Mouse (Mus musculus): ENCODE results near the gene Adam15. TPM values are rescaled to one million over a fixed set of nuclear protein-coding genes. Genes with fewer than 3 reads are reported as not detected.

Adam15 gene
- total RNA-seq, 2 experiments from 2014 or later: 99.8 to 102 TPM

DNA sequence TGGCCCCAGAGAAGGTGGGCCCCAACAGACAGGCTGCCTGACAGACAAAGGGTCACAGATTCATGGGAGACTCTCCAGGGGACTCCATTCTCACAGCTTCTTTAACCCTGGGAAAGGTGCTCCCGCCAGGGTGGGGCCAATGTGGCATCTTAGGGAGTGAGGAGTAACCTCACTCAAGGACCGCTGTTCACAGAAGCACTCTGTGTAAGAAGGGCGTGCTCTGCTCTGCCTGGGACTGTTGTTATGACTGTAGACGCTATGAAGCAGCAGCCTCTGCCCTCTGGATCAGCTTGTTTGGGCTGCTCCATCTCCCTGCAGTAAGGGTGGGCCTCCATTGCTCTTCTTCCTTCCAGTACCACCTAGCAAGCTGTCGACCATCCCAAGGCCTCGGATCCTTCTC lies 45.4 kb downstream of the Adam15 start:
- no peak for DNase-seq (ENCODE audit: low spot score in 2 of 2)

- no peak for DNase-seq (ENCODE audit: low spot score in 2 of 2)
Observed at GRCm38 (mm10) chr3:89300514-89300913, 49.3 kb downstream of the Adam15 start.

DNA sequence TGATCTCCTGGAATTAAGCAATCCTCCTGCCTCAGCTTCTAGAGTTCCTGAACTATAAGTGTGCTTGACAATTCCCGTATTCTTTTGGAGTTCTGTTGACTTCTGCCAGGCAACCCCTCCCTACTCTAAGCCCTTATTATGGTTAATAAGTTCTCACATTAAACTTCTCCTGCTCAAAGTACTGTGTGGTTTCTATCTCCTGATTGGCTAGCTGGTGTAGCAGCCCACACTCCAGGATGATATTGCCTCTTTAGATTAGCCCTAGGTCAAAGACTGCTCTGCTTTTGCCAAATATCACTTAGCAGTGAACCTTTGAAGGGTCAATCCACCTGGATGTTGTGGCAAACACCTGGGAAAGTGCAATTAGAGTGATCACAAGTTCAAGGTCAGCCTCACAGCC lies 49.7 kb downstream of the Adam15 start:
- DNase-seq (ENCODE audit: low spot score in 2 of 2): no peak

DNA sequence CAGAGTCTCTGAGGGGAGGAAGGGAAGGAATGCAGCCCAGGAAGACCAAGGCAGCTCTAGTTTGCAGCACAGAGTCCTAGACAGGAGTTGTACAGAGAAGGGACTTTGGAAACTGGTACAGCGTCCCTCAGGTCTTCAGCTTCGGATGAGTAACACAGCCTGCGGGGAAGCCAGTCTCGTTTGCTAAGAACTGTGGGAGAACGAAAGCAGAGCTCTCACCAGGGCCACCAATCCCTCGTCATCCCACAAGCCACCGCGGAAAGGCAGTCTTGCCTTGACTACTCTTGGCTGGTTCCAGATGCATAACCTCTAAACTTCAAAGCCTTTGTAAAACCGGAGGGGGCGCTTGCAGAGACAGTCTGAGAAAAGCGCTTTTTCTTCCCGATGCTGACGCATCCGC lies 50.3 kb downstream of the Adam15 start:
- peak in 1 of 2 experiments; percentile 43 for DNase-seq (ENCODE audit: low spot score in 2 of 2)

DNA sequence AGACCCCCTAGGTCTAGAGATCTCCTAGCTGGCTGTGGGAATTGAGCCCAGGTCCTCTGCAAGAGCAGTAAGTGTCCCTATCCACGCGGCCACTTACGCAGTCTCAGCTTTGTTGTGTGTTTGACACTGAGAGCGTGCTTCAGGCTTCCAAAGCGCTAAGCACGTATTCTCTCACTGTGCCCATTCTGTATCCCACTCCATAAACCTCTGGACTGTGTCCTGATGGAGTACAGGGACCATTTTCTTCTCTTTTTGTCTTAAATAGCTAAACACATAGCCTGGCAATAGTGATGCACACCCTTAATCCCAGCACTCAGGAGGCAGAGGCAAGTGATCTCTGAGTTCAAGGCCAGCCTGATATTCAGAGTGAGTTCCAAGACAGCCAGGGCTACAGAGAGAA lies 50.9 kb downstream of the Adam15 start:
- DNase-seq (ENCODE audit: low spot score in 2 of 2): no peak

DNA sequence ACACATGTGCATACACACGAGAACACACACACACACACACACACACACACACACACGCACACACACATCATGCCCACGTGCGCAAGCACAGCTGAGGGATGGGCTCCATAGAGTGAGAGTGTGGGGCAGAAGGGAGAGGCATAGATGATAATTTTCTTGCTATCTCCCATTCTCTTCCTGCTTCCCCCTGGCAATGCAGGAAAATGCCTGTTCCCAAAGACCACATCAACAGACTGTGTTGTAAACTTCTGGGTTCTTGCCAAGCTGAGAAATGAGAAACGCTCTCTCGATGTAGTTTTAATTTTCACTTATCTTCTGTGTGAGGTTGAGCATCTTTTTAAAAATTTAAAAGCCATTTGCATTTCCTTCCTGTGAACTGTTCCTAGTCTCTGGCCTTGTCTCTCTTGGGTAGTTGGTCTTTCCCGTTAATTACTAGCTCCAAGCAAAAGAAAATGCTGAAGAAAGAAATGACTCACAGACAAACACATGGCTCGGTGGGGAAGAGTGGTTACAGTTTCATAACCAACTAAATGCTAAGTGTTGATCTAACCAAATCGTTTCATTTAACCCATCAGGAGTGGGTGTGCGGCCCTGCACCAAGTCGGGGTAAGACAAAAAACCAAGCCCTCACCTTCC lies 52.9 kb downstream of the Adam15 start:
- no peak for DNase-seq (ENCODE audit: low spot score in 2 of 2)

DNA sequence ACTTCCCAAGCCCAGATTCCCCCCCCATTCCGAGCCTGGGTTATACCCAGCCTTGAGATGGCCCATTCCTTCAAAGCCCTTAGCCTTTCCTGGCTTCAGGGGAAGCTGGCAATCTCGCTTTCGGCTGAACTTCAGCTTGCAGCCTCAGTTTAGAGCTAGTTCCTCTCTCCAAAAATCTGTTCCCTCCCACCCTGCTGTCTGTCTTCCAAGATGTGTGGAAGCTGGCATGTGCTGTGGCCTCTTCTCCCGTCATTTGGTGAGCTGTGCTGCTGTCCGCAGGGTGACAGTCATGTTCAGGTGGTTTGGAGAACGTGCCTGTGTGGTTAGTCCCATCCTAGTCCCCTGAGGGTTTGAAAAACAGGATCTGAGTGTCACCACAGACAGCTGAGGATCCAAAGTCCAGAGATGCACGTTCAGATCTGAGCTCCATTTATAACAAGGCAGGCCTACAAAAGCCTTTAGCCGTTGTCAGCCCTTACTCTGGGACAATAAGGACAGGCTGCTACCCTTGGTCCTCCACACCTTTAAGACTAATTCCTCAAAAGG lies 54.0 kb downstream of the Adam15 start:
- no peak for DNase-seq (ENCODE audit: low spot score in 2 of 2)

DNA sequence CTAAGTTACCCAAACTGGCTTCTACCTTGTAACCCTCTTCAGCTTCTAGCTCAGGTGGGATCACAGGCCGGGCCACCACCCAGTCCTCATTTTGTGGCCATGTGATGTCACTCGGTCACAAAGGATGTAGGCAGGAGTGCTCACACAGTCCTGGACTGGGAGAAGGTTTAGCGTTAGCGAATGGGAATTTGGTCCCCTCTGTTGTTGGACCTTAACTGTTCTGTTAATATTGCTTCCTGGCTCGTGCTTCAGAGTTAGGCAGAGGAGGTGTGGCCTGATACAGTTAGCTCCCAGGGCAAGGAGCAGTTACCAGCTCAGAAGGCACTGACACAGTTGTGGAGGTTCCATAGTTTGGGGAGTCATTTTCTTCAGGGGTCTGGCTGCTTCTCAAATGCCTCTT lies 55.6 kb downstream of the Adam15 start:
- DNase-seq (ENCODE audit: low spot score in 2 of 2): no peak

- no peak for DNase-seq (ENCODE audit: low spot score in 2 of 2)
Observed at GRCm38 (mm10) chr3:89293247-89293918, 56.4 kb downstream of the Adam15 start.

GRCm38 (mm10) chr3:89292303-89292702 lies 57.5 kb downstream of the Adam15 start:
- DNase-seq (ENCODE audit: low spot score in 2 of 2): no peak

- no peak for DNase-seq (ENCODE audit: low spot score in 2 of 2)
Observed at GRCm38 (mm10) chr3:89291874-89292273, 57.9 kb downstream of the Adam15 start.

Other genes with a start within 250 kb of the Adam15 start
- not detected for gene Gm43738, start 248.9 kb downstream of the Adam15 start, total RNA-seq (2021)
- 100 to 1,000 TPM; 110 to 111 TPM for gene Fdps, start 248.0 kb downstream of the Adam15 start, total RNA-seq (2021)
- gene Pklr, start 213.9 kb downstream of the Adam15 start, total RNA-seq (2021): not detected
- gene Hcn3, start 189.8 kb downstream of the Adam15 start, total RNA-seq (2021): 10 to 100 TPM; 14.4 to 21.9 TPM
- 10 to 100 TPM; 40.9 to 45.0 TPM for gene Clk2, start 185.2 kb downstream of the Adam15 start, total RNA-seq (2021)
- 10 to 100 TPM; 63.2 to 63.7 TPM for gene Scamp3, start 172.5 kb downstream of the Adam15 start, total RNA-seq (2021)
- gene Fam189b, start 166.9 kb downstream of the Adam15 start, total RNA-seq (2021): 10 to 100 TPM; 48.1 to 58.5 TPM
- 10 to 100 TPM; 61.5 to 64.9 TPM for gene Gba, start 147.1 kb downstream of the Adam15 start, total RNA-seq (2021)
- 10 to 100 TPM; 16.0 to 19.4 TPM for gene Thbs3, start 134.8 kb downstream of the Adam15 start, total RNA-seq (2021)
- 10 to 100 TPM; 83.2 to 97.1 TPM for gene Mtx1, start 122.9 kb downstream of the Adam15 start, total RNA-seq (2021)
- under 1 TPM; 0.45 to 0.63 TPM for gene Muc1, start 120.9 kb downstream of the Adam15 start, total RNA-seq (2021)
- 10 to 100 TPM; 66.0 to 67.7 TPM for gene Krtcap2, start 104.0 kb downstream of the Adam15 start, total RNA-seq (2021)
- gene Trim46, start 103.7 kb downstream of the Adam15 start, total RNA-seq (2021): 10 to 100 TPM; 76.1 to 77.1 TPM
- gene Dpm3, start 90.6 kb downstream of the Adam15 start, total RNA-seq (2021): 10 to 100 TPM; 56.5 to 56.6 TPM
- 10 to 100 TPM; 35.2 to 35.8 TPM for gene Slc50a1, start 79.4 kb downstream of the Adam15 start, total RNA-seq (2021)
- gene Efna1, start 68.9 kb downstream of the Adam15 start, total RNA-seq (2021): 1 to 10 TPM; 5.9 to 8.3 TPM
- gene Efna3, start 27.0 kb downstream of the Adam15 start, total RNA-seq (2021): 10 to 100 TPM; 58.3 to 60.8 TPM
- under 1 TPM in 1 of 2 experiments, not detected in 1; 0.28 TPM for gene Efna4, start 12.0 kb downstream of the Adam15 start, total RNA-seq (2021)
- under 1 TPM; 0.19 to 0.42 TPM for gene Dcst2, start 12.0 kb upstream of the Adam15 start, total RNA-seq (2021)
- gene Dcst1, start 15.3 kb upstream of the Adam15 start, total RNA-seq (2021): not detected
- gene Zbtb7b, start 44.8 kb upstream of the Adam15 start, total RNA-seq (2021): 10 to 100 TPM; 13.6 to 15.5 TPM
- 1 to 10 TPM; 3.8 to 6.4 TPM for gene Lenep, start 52.8 kb upstream of the Adam15 start, total RNA-seq (2021)
- gene Flad1, start 61.9 kb upstream of the Adam15 start, total RNA-seq (2021): 10 to 100 TPM; 31.6 to 36.0 TPM
- 1 to 10 TPM; 2.2 to 2.7 TPM for gene Cks1b, start 68.4 kb upstream of the Adam15 start, total RNA-seq (2021)
- 10 to 100 TPM; 15.0 to 15.6 TPM for gene Shc1, start 68.4 kb upstream of the Adam15 start, total RNA-seq (2021)
- 10 to 100 TPM; 57.2 to 66.1 TPM for gene Pygo2, start 80.2 kb upstream of the Adam15 start, total RNA-seq (2021)
- gene Pbxip1, start 86.7 kb upstream of the Adam15 start, total RNA-seq (2021): 10 to 100 TPM; 33.9 to 34.4 TPM
- 10 to 100 TPM; 37.8 to 38.3 TPM for gene Pmvk, start 104.5 kb upstream of the Adam15 start, total RNA-seq (2021)
- 10 to 100 TPM; 20.4 to 26.9 TPM for gene Kcnn3, start 170.2 kb upstream of the Adam15 start, total RNA-seq (2021)

All from left cerebral cortex, adult 18-20 months (tissue).